Mouse (Mus musculus) kidney, adult 2 months (tissue): ENCODE results near the gene Map2k2.

ENCODE experiments used
- CTCF ChIP-seq: fragments of 200-500 bp; conservative IDR thresholded peaks from 2 replicates; pipeline ENCODE4 v1.5.1; 2011; ENCODE audit warnings: low read depth, mild to moderate bottlenecking, control low read depth, low read length, moderate library complexity, mixed read lengths; ENCODE audit not compliant: insufficient read depth, insufficient read length
- POLR2A ChIP-seq: fragments of 200-500 bp; IDR thresholded peaks from one replicate; pipeline ENCODE4 v1.6.1; 2011; ENCODE audit warnings: low read depth, low read length, control low read depth

- TF ChIP-seq POLR2A (no peak), CTCF (no peak)
These were observed 40.1 kb downstream of the Map2k2 start for GRCm38 (mm10) chr10:81145778-81146177.
